Mouse (Mus musculus) E14TG2a.4 (cell line): ENCODE data around the gene Map2k6.

Experiments used
- CTCF ChIP-seq: conservative IDR thresholded peaks from 2 replicates; pipeline ENCODE4 v1.5.1; 2014; ENCODE audit warnings: low read length
- POU5F1 ChIP-seq: IDR thresholded peaks from 2 replicates; pipeline ENCODE4 v1.6.1; 2014; ENCODE audit warnings: low read length, borderline replicate concordance

DNA sequence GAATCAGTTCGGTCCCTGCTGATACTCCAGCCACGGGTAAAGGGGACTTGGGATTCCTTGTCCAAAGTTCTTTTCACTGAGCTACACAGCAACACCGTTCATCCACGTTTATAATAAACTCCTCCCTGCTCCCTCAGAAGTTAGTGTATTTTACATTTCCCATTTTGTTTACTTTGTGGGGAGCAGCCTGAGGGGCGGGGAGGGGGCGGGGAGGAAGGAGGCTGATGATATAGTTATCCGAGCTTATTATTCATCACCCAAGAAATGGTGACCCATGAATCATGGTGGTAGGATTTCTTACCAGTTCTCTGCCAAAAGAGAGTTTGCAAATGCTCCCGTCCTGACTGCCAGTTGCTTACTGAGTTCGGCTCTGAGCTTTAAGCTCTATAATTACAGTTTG, 6.7 kb downstream of the Map2k6 start:
- no peak for TF ChIP-seq CTCF
- TF ChIP-seq POU5F1: no peak
